Mouse (Mus musculus): ENCODE data around the gene Mtus2. TPM values are rescaled to one million over a fixed set of nuclear protein-coding genes. Genes with fewer than 3 reads are reported as not detected.
A peak's percentile ranks its signal among the peaks of the same experiment; 100 is the strongest.

The Mtus2 gene
- total and polyA plus RNA-seq, 3 experiments, result 2.7 to 7.7 (median 3.6) TPM

GRCm38 (mm10) chr5:148181901-148182300 is 224.8 kb downstream of the Mtus2 start:
- DNase-seq, result no peak

GRCm38 (mm10) chr5:148185898-148186297 is 228.8 kb downstream of the Mtus2 start:
- DNase-seq, result no peak

- DNase-seq, result no peak
These were observed 234.3 kb downstream of the Mtus2 start for GRCm38 (mm10) chr5:148191416-148191815.

GRCm38 (mm10) chr5:148211831-148212230 is 254.7 kb downstream of the Mtus2 start:
- DNase-seq, result no peak

GRCm38 (mm10) chr5:148216786-148217185 is 259.7 kb downstream of the Mtus2 start:
- no peak for DNase-seq

GRCm38 (mm10) chr5:148222898-148223297 is 265.8 kb downstream of the Mtus2 start:
- DNase-seq, result no peak

GRCm38 (mm10) chr5:148224004-148224403 is 266.9 kb downstream of the Mtus2 start:
- DNase-seq, result no peak

- no peak for DNase-seq
These were observed 276.6 kb downstream of the Mtus2 start for GRCm38 (mm10) chr5:148233714-148234113.

- no peak for DNase-seq
These were observed 279.5 kb downstream of the Mtus2 start for GRCm38 (mm10) chr5:148236616-148237015.

- DNase-seq, result no peak
These were observed 281.9 kb downstream of the Mtus2 start for GRCm38 (mm10) chr5:148239067-148239466.

GRCm38 (mm10) chr5:148239757-148240156 is 282.6 kb downstream of the Mtus2 start:
- DNase-seq, result no peak

GRCm38 (mm10) chr5:148241932-148242331 is 284.8 kb downstream of the Mtus2 start:
- peak; percentile 51 for DNase-seq

GRCm38 (mm10) chr5:148244471-148244870 is 287.4 kb downstream of the Mtus2 start:
- no peak for DNase-seq

GRCm38 (mm10) chr5:148245386-148245785 is 288.3 kb downstream of the Mtus2 start:
- no peak for DNase-seq

GRCm38 (mm10) chr5:148248236-148248635 is 291.1 kb downstream of the Mtus2 start:
- DNase-seq, result no peak

GRCm38 (mm10) chr5:148251847-148252246 is 294.7 kb downstream of the Mtus2 start:
- no peak for DNase-seq

GRCm38 (mm10) chr5:148262016-148262415 is 304.9 kb downstream of the Mtus2 start:
- DNase-seq, result no peak

- DNase-seq, result peak; percentile 30
These were observed 307.9 kb downstream of the Mtus2 start for GRCm38 (mm10) chr5:148264819-148265707.

GRCm38 (mm10) chr5:148266841-148267240 is 309.7 kb downstream of the Mtus2 start:
- no peak for DNase-seq

GRCm38 (mm10) chr5:148267446-148267845 is 310.3 kb downstream of the Mtus2 start:
- DNase-seq, result no peak

- no peak for DNase-seq
These were observed 314.9 kb downstream of the Mtus2 start for GRCm38 (mm10) chr5:148272065-148272464.

GRCm38 (mm10) chr5:148272771-148273170 is 315.7 kb downstream of the Mtus2 start:
- no peak for DNase-seq

- DNase-seq, result no peak
These were observed 321.1 kb downstream of the Mtus2 start for GRCm38 (mm10) chr5:148278233-148278632.

GRCm38 (mm10) chr5:148280321-148280720 is 323.2 kb downstream of the Mtus2 start:
- no peak for DNase-seq

Measured in adrenal gland, adult 2 months (tissue).